Mouse (Mus musculus) heart, postnatal 25 days (tissue): ENCODE results near the gene Shmt2. TPM values are rescaled to one million over a fixed set of nuclear protein-coding genes. Genes with fewer than 3 reads are reported as not detected.
A peak's percentile ranks its signal among the peaks of the same experiment; 100 is the strongest.

Source experiments
- DNase-seq: peaks from one replicate; pipeline ENCODE4 v3.0.0; 2022; ENCODE audit warnings: low spot score
- intact Hi-C: fragments of 180-260 bp; cut with DNase I; formaldehyde crosslinking; loops from one replicate; pipeline ENCODE4 v1.15.1; 2025
- total RNA-seq, 2 experiments: library from RNA; stranded (reverse); gene quantifications; 2 replicates each; pipeline ENCODE4 v1.2.3; 2021

Shmt2 gene
- total RNA-seq, result 10 to 100 TPM; 44.3 TPM

GRCm38 (mm10) chr10:127522088-127522581 lies at the start of gene Shmt2:
Gene Shmt2 (minus strand): TSS chr10:127522444.
- intact Hi-C loops, result no loop called here
- DNase-seq, result peak; percentile 57

- intact Hi-C loops, result loop anchor here (10.0 kb wide), 1 partner anchor 364 kb away; no protein-coding TSS in a partner anchor
- DNase-seq, result no peak
Measured at GRCm38 (mm10) chr10:127570937-127571641, 48.8 kb upstream of the Shmt2 start.

- intact Hi-C loops, result loop anchor here (10.0 kb wide), 1 partner anchor 364 kb away; no protein-coding TSS in a partner anchor
- no peak for DNase-seq
Measured at GRCm38 (mm10) chr10:127570384-127570783, 48.1 kb upstream of the Shmt2 start.

GRCm38 (mm10) chr10:127569450-127569849 lies 47.2 kb upstream of the Shmt2 start:
- intact Hi-C loops, result loop anchor here (2.0 kb wide), 1 partner anchor 53 kb away; no protein-coding TSS in a partner anchor
- DNase-seq, result peak; percentile 45

GRCm38 (mm10) chr10:127566553-127567326 lies 44.5 kb upstream of the Shmt2 start:
- intact Hi-C loops, result no loop called here
- no peak for DNase-seq

GRCm38 (mm10) chr10:127564301-127564700 lies 42.1 kb upstream of the Shmt2 start:
- DNase-seq, result no peak

GRCm38 (mm10) chr10:127563840-127564239 lies 41.6 kb upstream of the Shmt2 start:
- intact Hi-C loops, result no loop called here
- no peak for DNase-seq

More at GRCm38 (mm10) chr10:127564301-127564700, 42.1 kb upstream of the Shmt2 start:
- intact Hi-C loops, result no loop called here

GRCm38 (mm10) chr10:127561145-127561544 lies 38.9 kb upstream of the Shmt2 start:
- no peak for DNase-seq
- intact Hi-C loops, result no loop called here

- DNase-seq, result no peak
- intact Hi-C loops, result no loop called here
Measured at GRCm38 (mm10) chr10:127557397-127557796, 35.2 kb upstream of the Shmt2 start.

GRCm38 (mm10) chr10:127555703-127556102 lies 33.5 kb upstream of the Shmt2 start:
- intact Hi-C loops, result no loop called here
- DNase-seq, result no peak

GRCm38 (mm10) chr10:127549892-127550291 lies 27.6 kb upstream of the Shmt2 start:
- intact Hi-C loops, result no loop called here
- DNase-seq, result no peak

- no peak for DNase-seq
- intact Hi-C loops, result no loop called here
Measured at GRCm38 (mm10) chr10:127548236-127548635, 26.0 kb upstream of the Shmt2 start.

- intact Hi-C loops, result no loop called here
- DNase-seq, result no peak
Measured at GRCm38 (mm10) chr10:127546505-127546904, 24.3 kb upstream of the Shmt2 start.

GRCm38 (mm10) chr10:127544375-127544774 lies 22.1 kb upstream of the Shmt2 start:
- intact Hi-C loops, result no loop called here
- DNase-seq, result no peak

- DNase-seq, result no peak
- intact Hi-C loops, result no loop called here
Measured at GRCm38 (mm10) chr10:127543916-127544315, 21.7 kb upstream of the Shmt2 start.

GRCm38 (mm10) chr10:127542720-127543119 lies 20.5 kb upstream of the Shmt2 start:
- no peak for DNase-seq
- intact Hi-C loops, result no loop called here

- intact Hi-C loops, result no loop called here
- DNase-seq, result no peak
Measured at GRCm38 (mm10) chr10:127542084-127542483, 19.8 kb upstream of the Shmt2 start.

- intact Hi-C loops, result no loop called here
- DNase-seq, result no peak
Measured at GRCm38 (mm10) chr10:127541510-127541909, 19.3 kb upstream of the Shmt2 start.

- peak; percentile 50 for DNase-seq
- intact Hi-C loops, result loop anchor here (1.0 kb wide), 1 partner anchor 29 kb away; no protein-coding TSS in a partner anchor
Measured at GRCm38 (mm10) chr10:127537854-127538583, 15.8 kb upstream of the Shmt2 start.
